Mouse (Mus musculus) A20 (cell line): ENCODE data around the gene Mip.
"Not testable (repeated sequence)": the region's sequence is repeated elsewhere in the genome, so short reads cannot be mapped to it uniquely, and the experiment has no call there.

Experiments used
- DNase-seq: peaks from one replicate; pipeline ENCODE4 v3.0.0-alpha.2; 2011; ENCODE audit warnings: low read depth, low spot score

The Mip gene

DNA sequence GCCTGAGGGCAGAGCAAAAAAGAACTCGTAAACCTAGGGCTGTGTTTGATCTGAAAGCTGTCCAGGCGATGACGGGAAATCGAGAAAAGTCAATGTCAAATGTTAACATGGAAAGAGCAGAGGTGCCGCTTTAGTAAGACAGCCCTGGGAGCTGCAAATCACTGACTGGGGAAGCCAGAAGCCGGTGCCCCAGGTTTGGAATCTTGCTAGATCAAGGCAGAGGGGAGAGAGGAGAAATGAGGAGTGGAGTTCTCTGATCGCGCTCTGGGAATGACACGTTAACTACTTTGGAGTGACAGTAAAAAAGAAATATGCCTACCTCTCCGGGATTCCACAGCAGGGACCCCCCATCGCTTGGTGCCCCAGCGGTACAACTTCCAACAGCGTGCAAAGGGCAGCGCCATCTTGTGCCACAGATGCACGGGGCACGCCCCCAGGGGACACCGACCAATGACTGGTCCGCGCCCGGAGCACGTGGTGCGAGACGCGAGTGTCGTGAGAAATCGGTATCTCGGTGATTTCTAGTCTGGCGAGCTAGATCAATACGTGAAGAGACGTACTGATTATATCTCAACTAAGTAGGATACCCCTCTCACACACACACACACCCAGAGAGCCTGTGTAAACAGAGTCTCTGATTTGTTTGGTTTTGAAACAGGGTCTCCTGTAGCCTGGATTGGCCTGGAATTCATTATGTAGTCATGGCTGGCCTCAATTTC lies 14.1 kb upstream of the Mip start, which contains the start of gene Spryd4:
TSS of gene Spryd4 (minus strand) at position 418 of the 719 bp plus-strand sequence.
- peak; percentile 93 for DNase-seq

- no peak for DNase-seq
Measured at GRCm38 (mm10) chr10:128212148-128212547, 13.5 kb upstream of the Mip start.

- peak; percentile 72 for DNase-seq
Measured at GRCm38 (mm10) chr10:128212871-128213323, 12.7 kb upstream of the Mip start.

DNA sequence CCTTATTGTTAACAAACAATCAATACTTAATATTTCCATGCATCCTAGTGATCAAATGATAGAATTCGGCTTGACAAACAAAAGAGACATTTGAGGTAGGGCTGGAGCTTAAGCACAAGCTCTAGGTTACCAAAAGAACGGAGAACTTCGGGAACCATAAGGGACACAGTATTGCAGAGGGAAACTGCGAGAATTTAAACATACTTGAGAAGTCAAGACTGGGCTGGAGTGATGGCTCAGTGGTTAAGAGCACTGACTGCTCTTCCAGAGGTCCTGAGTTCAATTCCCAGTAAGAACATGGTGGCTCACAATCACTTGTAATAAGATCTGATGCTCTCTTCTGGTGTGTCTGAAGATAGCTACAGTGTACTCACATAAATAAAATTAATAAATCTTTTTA lies 11.5 kb upstream of the Mip start:
- DNase-seq = not testable (repeated sequence)

DNA sequence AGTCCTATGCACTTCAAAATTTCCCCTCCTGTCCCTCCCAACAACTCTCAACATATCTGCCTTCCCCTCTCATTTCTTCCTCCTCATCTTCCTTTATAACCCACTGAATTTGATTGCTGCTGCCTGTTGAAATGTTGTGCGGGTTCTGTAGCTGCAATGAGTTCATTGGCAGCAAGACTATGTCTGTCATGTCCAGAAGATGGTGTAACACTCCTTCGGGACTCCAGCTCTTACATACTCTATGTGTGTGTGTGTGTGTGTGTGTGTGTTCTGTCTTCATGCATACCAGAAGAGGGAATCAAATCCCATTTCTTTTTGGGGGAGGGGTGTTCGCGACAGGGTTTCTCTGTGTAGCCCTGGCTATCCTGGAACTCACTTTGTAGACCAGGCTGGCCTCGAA lies 10.7 kb upstream of the Mip start:
- no peak for DNase-seq

GRCm38 (mm10) chr10:128218387-128219117 lies 7.1 kb upstream of the Mip start:
- no peak for DNase-seq

- no peak for DNase-seq
Measured at GRCm38 (mm10) chr10:128221533-128222286, 3.9 kb upstream of the Mip start.

GRCm38 (mm10) chr10:128225064-128225463 lies 574 bp upstream of the Mip start:
- no peak for DNase-seq

- no peak for DNase-seq
Measured at GRCm38 (mm10) chr10:128227592-128227991, 2.0 kb downstream of the Mip start.

DNA sequence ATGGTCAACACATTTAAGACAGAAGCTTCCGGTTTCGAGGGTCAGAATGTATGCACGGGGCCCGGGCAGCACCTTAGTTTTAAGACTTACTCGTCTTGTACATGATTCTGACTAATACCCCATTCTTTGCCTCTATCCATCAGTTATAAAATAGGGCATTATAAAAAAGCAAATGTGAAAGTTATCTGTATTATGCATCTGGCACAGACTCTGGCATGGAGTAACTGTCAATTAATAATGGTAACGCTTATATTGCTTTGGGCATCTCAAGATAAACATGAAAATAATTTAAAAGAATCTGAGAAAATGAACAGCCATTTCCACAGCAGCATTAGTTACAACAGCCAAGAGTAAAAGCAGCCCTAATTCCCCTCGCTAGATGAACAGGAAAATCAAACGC lies 2.4 kb downstream of the Mip start:
- no peak for DNase-seq

GRCm38 (mm10) chr10:128230582-128230981 lies 4.9 kb downstream of the Mip start:
- no peak for DNase-seq

- DNase-seq = peak; percentile 65
Measured at GRCm38 (mm10) chr10:128231146-128231545, 5.5 kb downstream of the Mip start.

DNA sequence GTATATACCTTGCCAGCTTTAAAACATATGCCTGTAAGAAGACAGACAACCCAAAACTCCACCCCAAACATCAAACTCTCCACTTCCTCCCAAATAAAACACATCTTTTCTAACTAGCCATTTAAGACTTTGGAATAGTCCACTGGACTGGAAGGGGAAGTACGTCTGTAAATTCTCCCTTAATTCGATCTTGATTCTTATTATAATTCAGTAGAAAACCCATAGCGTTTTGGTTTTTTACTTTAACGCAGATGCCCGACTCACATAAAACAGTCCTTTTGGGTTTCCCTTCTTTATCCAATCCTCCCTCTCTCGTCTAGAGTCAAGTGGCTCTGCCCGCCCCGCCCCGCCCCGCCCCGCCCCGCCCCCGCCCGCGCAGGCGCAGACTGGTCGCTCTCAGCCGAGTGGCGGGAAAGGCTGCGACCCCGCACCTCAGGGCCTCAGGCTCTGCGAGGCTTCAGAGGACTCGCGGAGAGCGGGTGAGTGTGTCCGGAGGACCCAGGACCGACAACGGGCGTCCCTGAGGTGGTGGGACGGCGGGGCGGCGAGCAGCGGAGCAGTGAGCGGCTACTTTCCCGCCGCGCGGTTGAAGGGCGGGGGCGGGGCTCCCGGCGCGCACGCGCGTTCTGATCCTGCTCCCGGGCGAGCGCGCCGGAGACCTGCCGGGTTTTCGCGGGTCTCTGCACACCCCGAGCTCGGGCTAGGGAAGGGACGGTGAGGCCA lies 6.2 kb downstream of the Mip start, which contains the start of gene Timeless:
TSS of gene Timeless (plus strand) at position 369 of the 723 bp plus-strand sequence.
- DNase-seq = peak; percentile 91

DNA sequence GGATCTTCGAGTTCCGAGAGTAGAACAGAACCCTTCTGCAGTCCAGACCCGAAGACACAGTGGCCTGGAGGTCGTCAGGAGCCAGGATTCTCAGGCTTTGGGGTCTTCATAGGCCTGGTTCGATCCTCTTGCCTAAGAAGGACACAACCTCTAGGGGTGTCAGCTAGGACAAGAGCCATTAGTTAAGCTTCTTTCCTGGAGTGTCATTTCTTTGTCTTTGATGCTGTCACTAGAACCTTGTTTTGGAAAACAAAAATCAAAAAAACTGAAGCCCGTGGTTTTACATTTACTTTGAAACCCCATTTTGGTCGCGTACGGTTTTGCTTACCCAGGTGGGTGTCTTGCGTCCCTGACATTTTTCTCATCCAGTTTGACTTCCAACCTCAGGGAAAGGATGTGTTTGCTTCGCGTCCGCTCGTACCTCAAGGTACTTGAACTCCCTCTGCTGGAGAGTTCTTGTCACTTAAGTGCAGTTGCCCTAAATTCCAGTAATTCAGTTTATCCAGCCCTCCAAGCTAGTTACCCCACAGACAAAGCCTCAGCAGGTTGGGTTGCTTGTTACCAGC lies 6.9 kb downstream of the Mip start:
- peak; percentile 84 for DNase-seq

DNA sequence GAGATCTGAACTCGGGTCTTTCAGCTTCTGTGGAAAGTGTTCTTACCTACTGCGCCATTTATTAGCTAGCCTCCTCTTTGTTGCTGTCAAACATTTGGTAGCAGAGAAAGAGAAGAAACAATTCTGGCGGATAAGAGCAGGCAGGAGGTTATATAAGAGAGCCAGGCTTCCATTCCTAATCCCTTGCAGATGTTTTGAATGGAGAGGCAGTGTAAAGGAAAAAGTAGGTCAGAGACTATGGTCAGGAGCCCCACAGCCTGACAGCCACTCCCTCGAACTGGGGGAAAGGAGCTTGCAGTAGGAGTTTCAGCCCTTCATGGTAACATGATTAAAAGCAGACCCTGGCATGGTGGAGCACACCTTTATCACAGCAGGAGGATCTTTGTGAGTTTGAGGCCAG lies 10.7 kb downstream of the Mip start:
- no peak for DNase-seq

- no peak for DNase-seq
Measured at GRCm38 (mm10) chr10:128237807-128238480, 12.3 kb downstream of the Mip start.

DNA sequence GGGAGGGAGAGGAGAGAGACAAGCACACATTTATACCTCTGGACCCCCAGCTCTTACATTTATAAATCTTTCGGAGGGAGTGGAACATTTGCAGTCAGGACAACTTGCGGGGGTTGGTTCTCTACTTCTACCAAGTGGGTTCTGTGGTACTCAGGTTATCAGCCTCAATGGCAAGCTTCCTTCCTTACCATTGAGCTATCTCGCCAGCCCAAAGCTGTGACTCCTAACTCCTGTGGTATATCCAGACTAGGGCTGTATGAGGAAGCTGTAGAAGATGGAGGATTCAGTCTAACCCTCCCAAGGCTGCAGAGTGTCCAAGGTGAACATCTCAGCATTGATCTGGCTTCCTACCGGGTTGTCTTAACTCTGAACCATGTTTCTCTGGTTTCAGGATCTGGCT lies 13.5 kb downstream of the Mip start:
- DNase-seq = no peak

GRCm38 (mm10) chr10:128240131-128240530 lies 14.5 kb downstream of the Mip start:
- DNase-seq = no peak

DNA sequence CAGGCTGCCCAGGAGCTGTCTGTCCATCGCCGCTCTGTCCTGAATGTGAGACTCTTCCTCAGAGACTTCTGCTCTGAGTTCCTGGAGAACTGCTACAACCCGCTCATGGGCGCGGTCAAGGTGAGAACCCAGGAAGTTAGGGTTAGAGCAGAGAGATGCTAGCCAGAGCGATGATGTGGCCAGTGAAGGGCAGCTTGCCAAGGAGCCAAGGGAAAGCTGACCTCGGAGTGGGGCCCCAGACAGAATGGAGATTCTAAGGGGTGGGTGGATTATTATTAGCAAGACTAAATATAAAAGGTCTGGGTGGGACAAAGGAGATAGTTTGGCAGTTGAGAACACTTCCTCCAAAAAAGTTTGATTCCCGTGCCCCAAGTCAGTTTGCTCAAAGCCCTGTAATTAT lies 17.6 kb downstream of the Mip start:
- DNase-seq = no peak

GRCm38 (mm10) chr10:128244121-128244520 lies 18.5 kb downstream of the Mip start:
- no peak for DNase-seq
